Mouse (Mus musculus) T-helper 17 cell (primary cell): ENCODE data around the gene Ksr1.

Experiments used
- in situ Hi-C, 2 experiments: fragments of 300-600 bp; cut with MboI, MseI; formaldehyde crosslinking; loops; 1 replicate in 1 of 2; 2 replicates in 1 of 2; pipeline ENCODE4 v1.15.1; 2025; ENCODE audit warnings: high pct_unique_total_duplicates in 2 of 2

Ksr1 gene

DNA sequence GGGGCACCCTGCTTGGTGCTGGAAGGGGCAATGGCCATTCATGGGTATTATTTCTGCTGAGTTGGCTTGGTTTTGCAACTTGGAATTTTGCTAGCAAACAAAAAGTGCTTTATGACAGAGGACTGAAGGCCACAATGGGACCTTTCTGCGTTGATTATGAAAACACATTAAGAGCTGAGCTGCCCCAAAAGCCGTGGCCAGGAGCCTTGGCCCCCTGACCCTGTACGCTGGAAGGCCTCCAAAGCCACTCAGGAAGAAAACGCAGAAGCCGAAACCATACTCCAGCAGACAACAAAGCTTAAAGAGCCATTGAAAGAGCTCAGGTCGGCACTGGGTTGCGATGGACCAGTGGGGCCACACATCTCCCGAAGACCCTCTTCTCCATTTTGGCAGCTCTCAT lies 47.2 kb downstream of the Ksr1 start:
- in situ Hi-C loops, result no loop called here

DNA sequence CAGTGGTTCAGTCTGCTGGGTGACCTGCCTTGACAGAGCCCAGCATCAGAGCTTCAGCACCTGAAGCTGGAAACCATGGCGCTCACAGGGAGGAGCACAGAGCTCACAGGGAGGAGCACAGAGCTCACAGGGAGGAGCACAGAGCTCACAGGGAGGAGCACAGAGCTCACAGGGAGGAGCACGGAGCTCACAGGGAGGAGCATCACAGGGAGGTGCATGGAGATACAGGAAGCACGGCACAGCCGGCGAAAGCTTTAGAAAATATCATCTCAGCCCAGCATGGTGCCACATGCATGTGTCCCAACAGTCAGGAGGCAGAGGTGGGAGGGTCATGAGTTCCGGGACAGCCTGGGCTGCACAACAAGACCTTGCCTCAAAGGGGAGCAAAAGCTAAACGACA lies 48.5 kb downstream of the Ksr1 start:
- in situ Hi-C loops, result no loop called here

DNA sequence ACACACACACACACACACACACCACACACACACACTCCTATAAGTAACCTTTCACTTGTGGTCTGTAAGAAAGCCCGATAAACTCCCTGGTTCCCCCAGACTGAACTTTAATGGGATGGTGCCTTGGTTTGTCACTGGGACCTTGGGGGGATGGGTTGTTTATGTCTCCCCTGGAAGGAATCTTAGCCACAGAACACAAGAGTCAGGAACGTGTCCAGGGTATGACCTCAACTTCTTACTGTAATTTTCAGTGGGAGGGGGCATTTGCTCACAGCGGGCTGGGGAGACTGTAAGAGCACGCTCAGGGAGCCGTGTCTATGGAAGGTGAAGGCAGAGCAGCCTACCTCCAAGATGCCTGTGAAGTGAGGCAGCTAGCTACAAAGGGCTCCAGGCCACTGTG lies 49.5 kb downstream of the Ksr1 start:
- in situ Hi-C loops, result no loop called here

DNA sequence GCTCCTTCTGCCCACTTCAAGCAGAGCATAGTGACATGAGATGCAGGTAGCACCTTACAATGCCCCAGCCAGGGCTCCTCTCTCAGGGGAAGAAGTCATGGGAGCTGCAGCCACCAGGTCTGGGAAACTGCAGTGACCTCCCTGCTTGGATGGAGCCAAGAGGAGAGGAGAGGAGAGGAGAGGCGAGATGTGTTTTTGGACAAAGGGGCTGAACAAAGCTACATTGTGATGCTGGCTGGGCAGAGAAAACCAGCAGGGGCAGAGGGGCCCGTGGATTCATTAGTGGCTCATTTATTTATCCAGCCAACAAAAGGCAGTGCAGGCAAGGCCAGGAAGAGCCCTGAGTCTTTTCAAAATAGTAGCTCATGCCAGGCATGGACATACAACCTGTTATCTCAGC lies 50.5 kb downstream of the Ksr1 start:
- in situ Hi-C loops, result no loop called here

DNA sequence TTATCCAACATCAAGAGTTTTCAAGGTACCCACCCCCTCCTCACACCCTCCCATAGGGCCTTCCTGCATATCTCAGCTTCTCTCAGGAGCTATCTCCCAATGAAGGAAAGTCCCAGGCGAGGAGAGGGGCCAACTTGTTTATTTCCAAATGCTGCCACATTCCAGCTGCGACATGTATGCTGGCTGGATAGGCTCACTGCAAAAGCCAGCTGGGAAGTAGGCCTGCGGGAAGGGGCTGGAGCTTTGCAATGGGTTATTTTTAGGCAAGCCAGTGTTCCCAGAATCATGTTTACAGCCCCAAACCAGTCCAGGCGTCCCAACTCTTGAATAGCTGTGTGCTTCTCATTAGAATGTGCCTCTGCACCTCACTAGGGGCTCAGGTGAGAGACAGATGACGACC lies 51.5 kb downstream of the Ksr1 start:
- in situ Hi-C loops, result no loop called here

DNA sequence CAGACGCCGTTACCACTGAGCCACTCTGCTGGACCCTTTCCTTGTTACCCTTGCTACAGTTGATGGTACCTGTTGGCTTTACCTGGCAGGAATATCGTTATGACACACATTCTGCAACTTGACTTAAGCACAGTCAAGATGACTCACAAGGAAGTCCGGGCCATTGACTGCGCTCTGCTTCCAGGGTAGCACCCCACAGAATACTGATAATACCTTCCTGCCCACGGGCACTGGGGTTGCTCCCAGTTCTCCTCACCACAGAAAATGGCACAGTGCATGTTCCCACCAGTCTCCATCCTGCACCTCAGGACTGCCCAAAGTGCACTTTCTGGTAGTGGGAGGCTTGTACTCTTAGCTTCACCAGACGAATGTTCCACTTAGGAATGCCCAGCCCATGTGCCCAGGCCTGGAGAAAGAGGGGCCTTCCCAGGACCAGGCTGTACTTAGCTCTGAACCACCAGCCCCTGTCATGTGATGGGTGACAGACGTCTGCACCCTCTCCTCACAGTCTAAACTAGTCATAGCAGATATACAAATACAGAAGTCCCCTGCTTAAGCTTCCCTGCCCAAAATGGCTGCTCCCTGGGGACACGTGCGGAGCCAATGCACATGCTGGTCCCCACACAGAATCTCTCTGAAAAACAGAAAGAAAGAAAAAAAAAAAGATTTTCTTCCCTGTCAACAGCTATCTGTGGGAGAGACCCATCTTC lies 52.1 kb downstream of the Ksr1 start:
- in situ Hi-C loops, result no loop called here

DNA sequence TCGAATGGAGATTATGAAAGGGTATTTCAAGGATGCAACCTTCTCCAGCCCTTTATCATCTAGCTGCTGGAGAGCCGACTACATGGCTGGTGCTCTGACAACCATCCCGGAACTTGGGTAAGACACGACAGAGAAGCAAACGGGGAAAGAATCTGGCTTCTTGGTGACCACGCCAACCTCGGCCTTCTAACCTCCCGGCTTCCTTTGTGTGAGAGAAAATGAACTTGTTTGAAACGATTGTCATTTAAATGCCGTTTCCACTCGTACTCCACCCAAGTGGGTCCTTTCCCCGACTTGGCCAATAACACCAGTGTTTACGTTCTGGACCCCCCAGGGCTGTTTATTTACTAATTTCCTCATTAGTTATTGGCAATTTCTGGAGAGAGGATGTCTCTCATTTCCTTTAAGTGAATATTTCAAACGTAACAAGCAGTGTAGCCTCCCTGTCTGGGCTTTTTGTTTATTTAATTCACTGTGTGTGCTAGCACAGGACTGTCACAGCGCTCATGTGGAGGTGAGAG lies 52.8 kb downstream of the Ksr1 start:
- in situ Hi-C loops, result no loop called here

DNA sequence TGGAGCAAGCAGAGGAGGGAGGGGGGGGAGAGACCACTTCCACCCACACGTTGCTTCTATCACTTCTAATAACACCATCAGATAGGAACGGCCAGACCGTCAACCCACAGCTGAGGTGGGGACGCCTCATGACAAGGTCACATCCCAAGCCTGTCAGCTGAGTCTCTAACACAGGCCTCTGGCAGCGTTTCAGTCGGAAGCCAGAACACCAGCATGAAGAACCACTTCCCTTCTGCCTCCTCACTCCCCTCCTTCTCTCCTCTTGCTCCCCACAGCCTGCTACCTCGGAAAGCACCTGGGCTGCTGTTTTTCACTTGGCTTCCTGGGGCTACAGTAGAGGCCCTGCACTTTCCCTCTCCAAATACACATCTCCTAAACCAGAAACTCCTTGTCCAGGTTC lies 53.4 kb downstream of the Ksr1 start:
- in situ Hi-C loops, result no loop called here

DNA sequence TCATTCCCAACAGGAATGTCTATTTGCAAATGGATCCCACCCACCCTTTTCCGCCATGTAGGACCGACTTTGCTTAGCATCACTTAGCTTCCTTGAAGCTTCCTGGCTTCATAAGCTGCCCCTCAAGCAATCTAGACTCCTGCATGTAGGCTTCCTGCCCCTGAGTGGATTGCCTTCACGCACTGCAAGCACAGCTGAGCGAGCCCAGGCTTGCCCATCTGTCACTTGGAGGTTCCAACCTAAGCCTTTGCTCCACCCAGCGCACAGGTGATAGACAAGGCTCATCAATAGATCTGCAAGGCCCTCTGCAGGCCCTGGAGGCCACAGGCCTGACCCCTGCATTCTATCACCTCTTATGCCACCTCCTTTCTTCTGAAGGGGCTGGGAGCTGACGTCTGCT lies 54.0 kb downstream of the Ksr1 start:
- in situ Hi-C loops, result no loop called here

DNA sequence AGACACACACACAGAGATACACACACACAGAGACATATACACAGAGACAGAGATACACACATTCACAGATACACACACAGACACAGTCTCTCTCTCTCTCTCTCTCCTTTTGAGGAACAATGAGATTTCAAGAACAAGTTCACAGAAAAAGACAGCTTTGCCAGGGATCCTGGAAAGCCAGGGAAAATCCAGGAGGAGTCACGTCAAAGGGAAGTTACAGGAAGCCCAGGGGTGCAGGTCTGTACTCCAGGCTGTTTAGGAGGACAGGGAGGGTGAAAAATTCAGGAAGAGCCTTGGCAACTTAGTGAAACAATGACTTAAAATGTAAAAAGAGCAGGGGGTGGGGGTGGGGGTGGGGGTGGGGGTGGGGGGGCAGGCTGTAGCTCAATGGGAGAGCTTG lies 56.5 kb downstream of the Ksr1 start:
- in situ Hi-C loops, result no loop called here

DNA sequence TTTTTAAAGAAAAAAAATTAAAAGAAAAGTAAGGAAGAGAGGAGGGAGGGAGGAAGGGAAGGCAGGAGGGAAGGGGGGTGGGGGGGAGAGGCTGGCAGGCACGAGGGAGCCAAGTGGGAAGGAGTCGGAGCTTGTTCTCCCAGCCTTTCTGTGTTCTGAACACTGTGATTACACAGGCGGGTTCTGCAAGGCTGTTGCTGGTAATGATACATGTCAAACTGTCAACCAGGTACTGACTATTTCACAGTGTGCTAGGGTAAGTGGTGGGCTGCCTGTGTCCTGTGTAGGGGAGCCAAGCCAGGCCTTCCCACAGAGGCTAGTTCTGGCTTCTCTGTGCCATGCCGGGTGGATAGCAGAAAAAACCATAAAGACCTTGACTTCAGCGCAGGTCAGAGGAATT lies 57.2 kb downstream of the Ksr1 start:
- in situ Hi-C loops, result no loop called here

DNA sequence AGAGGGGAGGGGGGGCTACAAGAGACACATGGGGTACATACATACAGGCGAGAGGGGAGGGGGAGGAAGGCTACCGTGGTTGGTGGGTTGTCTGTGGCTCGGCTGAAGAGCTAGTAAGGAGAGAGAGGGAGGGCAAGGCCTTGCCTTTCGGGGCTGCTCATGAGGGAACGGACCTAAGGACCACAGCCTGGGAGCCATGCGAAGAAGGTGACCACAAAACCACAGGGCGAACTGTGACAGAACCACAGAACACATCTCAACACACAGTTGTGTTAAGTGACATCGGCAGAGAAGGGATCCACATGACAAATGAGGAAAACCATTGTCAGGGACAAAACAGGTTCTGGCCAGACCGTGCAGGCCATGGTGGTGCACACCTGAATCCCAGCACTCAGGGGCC lies 57.9 kb downstream of the Ksr1 start:
- in situ Hi-C loops, result no loop called here

DNA sequence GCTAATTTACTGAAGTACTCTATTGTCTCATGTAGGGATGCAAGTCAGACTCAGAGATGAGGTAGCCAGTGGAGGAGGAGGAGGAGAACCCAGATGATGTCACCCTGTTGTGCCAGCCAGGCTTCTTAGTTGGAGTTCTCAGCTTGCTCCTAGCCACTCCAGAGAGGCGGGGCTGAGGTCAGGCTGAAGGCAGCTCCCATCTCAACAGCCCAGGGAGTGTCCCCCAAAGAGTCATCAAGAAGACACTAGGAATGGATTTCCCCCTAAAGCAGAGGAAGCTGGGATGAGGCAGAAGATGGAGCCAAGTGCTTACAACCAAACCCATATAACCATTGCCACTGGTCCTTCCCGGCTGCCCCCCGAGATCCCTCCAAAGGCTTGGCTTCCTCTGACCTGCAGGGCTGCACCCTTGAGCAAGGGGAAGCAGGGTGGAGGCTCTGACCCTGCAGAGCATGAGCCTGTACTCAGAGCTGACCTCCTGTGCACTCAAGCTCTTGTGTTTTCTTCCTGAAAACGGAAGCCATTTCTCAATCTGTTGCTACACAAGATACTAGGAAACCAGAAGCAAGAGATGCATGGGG lies 58.4 kb downstream of the Ksr1 start:
- in situ Hi-C loops, result no loop called here

DNA sequence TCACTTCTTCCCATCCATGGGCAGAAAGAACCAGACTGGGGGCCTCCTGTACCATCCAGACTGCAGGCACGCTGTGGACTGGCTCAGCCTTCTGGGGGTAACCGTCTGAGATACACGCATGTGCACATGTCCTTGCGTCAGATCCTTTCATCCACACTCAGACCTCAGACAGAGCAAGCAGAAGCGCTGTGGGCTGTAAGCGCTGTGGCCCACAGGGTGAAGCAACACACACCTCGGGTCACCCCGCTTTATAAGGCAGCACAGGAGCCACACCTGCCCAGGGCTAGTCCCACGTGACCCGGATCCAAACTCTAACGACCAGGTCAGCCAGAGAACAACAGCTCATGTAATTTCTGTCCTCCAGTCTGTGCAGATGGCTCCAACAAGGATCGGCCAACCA lies 59.4 kb downstream of the Ksr1 start:
- in situ Hi-C loops, result no loop called here

DNA sequence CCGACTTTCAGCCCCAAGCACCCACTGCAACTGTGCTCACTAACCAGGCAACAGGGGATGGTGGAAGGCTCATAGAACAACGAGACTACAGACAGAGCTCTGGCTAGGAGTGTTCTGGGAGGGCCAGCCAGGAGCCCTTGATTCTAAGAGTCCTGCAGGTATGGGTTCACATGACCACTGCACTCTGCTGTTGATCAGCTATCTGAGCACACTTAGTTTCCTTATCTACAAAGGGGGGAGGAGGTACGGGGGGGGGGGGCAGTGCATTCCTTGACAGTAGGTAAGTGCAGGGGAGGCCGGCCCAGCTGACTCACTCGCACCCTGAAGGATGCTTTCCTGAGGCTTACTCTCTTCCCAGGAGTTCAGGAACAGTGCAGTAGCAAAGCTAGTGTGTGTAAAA lies 61.1 kb downstream of the Ksr1 start:
- in situ Hi-C loops, result no loop called here

DNA sequence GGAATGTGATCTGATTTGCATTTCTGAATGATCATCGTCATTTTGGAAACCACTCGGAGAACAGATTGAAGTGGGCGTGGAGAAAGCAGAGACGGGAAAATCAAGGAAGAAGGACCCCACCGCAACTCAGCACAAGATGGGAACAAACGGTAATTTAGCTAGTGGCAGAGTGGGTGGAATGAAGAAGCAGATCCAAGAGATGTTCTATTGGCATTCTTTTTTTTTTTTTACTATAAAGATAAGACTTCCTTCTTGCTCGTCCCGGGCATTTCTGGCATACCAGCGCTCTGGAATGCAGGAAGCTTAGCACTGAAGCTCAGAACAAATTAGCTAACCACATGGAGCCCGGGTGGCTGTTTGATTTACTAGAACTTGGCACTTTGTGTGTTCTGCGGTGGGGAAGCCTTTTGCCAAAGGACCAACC lies 63.2 kb downstream of the Ksr1 start:
- in situ Hi-C loops, result no loop called here

DNA sequence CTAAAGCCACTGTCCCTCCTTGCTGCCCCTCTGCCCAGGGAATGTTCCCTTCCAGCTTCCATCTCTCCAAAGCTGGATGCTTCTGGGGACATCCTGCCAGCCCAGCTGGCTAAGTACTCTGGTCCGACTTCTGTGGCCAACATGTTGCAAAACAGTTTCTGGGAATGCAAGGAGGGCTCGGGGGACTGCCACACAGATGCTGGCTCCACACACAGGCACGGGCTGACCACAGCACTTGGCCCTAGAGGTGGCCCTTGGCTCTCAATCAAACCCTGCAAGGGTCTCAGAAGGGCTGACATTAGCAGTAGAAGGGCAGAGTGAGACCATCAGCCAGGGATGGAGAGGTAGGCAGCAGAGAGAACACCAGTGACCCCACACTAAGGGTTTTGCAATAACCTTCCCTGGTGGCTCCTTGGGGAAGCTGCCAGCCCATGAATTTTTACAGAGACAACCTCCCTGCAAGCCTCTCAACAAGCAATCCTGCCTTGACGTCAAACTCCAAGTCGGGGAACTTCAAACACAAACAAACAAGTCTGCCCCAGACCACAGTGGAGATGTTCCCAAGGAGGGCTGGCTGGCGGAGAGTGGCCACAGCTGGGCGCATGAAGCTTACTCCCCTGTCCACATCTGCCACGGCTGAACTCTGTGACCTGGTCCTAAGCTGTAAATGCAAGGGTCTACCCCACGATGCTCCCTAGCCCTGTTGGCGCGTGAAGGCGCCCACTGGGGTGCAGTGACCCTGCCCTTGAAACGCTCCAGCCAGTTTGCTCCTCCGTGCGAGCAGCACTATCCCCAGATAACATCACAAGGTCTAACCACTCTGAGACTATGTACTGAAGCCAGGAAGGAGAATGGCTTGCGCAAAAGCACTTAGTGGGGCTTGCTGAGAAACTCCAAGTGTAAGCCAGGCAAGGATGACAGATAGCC lies 65.0 kb downstream of the Ksr1 start:
- in situ Hi-C loops, result no loop called here

DNA sequence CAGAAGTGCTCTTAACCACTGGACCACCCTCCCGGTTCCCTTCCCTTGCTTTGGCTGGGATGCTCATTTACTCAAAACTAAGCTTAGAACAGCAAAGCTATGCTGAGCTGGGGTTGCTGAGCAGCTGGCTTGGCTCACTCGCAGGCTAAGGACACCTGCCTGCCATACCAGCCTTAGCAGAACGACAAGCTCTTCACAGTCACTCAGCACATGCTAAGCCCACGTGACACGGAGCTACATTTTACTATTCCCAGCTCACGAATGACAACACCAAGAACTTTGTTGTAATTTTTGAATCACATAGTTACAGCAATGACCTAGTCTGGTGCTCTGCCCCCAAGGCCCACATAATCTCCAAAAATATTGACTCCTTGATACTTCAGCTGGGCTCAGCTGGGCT lies 66.1 kb downstream of the Ksr1 start:
- in situ Hi-C loops, result no loop called here

DNA sequence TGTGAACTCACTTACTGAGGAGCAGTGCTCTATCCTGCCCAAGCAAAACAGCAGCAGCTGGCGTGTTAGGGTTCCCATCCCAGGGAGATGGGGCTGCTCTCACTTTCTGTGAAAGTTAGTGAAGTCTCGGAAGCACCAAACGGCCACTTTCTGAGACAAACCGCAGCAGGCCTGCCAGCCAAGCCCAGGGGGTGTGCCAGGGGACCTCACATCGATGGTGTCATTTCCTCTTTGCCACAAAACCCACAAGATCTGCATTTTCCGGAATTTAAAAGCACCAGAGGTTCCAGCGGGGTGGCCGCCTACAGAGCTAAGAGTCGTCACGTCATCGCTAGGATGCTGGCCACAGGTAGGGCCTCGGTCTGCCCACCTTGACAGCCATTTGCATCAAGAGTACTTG lies 69.7 kb downstream of the Ksr1 start:
- in situ Hi-C loops, result no loop called here

DNA sequence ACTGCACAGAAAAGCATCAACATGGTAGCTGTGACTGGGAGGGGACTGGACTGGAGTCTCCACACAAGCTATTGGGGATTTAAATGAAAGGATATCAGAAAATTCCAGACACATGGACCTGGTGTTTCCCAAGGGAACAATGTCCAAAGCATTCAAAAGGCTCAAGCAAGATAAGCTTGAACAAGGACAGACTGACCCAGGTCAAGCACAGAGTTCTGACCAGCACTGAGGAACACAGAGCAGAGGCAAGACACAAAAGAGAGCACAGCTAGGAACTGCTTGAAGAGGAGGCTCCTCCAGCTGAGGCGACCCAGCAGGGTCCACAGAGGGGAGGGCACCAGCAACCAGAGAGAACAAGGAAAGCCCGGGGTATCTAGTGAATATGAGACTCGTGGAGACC lies 71.2 kb downstream of the Ksr1 start:
- in situ Hi-C loops, result no loop called here

DNA sequence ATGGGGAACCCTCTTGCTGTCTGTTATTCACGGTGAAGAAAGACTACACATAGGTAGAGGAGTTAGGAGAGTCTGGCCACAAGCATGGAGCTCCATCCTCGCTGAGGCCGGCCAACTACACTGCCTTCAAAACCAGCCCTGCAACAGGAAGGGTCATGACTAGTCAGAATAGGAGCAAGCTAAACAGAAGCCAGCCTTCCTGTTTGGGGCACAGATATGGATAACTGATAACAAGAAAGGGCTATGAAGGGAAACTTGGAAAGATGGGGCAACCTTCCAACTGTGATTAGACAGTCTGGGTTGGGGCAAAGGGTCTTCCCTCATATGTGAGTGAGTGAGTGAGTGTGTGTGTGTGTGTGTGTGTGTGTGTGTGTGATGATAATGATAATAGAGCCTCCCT lies 71.6 kb downstream of the Ksr1 start:
- in situ Hi-C loops, result no loop called here

DNA sequence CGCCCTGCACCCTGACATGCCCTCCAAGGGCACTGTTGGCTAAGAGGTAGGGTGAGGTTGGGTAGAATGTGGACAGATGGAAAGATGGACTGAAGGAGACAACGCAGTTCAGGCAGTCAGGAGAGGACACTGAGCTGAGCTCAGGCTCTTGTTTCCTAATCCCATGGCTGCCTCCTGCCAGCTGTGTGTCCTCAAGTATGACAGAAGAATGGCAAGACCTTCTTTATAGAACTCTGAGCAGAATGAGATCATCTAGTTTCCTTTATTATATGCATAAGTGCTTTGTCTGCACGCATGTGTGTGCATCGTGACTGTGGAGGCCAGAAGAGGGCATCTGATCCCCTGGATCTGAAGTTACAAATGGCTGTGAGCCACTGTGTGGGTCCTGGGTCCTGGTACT lies 72.6 kb downstream of the Ksr1 start:
- in situ Hi-C loops, result no loop called here

DNA sequence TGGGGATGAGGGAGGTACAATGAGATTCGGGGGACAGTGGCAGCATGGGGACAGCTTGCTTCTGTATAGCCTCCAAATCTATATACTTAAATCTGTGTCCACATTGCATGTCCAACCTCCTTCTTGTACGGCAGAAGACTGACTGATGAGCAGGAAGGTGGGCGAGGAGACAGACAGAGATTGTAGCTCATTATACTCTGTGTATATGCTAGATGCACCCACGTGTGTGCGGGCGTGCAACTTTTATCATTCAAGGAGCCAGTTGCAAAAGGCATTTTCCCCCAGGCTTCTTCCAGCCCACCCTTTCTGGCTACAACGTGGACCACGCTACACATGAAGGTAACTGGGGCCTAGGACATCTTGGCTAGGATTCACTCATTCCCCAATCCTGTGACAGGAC lies 74.1 kb downstream of the Ksr1 start:
- in situ Hi-C loops, result no loop called here
